Mouse (Mus musculus) cerebellum, adult 2 months (tissue): ENCODE data around the gene Scfd2.

Experiments used
- CTCF ChIP-seq: fragments of 200-500 bp; IDR thresholded peaks from 2 replicates; pipeline ENCODE4 v1.5.1; 2011; ENCODE audit warnings: low read depth, mild to moderate bottlenecking, control low read depth, low read length, moderate library complexity, borderline replicate concordance; ENCODE audit not compliant: insufficient read depth
- POLR2A ChIP-seq: fragments of 200-500 bp; IDR thresholded peaks from 2 replicates; pipeline ENCODE4 v1.6.1; 2011; ENCODE audit warnings: low read length, control low read depth, borderline replicate concordance; ENCODE audit not compliant: insufficient read depth

DNA sequence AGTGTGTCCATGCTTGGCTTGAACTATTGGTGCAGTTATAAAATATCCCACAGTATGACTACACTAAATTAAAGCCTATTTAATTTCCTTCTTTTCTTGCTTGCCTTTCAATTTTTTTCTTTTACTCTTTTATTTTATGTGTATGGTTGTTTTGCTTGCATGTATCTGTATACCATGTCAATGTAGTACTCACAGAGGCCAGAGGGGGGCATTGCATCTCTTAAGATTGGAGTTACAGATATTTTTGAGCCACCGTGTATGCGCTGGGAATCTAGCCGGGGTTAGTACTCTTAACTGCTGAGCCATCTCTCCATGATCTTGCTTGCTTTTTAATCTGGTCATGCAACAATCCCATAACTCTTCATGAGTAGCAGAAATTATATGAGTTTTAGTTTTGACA lies 119.0 kb downstream of the Scfd2 start:
- TF ChIP-seq POLR2A (no peak), CTCF (no peak)
